Mouse (Mus musculus) testis, adult 2 months (tissue): ENCODE results near the gene Ptpn7.
A peak's percentile ranks its signal among the peaks of the same experiment; 100 is the strongest.

Experiments used
- CTCF ChIP-seq: fragments of 200-500 bp; IDR thresholded peaks from 2 replicates; pipeline ENCODE4 v1.5.1; 2012; ENCODE audit warnings: low read depth, mild to moderate bottlenecking, inconsistent platforms, low read length, moderate library complexity; ENCODE audit not compliant: control insufficient read depth, insufficient read depth, insufficient replicate concordance
- POLR2A ChIP-seq: fragments of 200-500 bp; IDR thresholded peaks from 2 replicates; pipeline ENCODE4 v1.6.1; 2012; ENCODE audit warnings: low read depth, mild to moderate bottlenecking, inconsistent platforms, low read length, moderate library complexity; ENCODE audit not compliant: control insufficient read depth

GRCm38 (mm10) chr1:135110075-135110474, 22.4 kb upstream of the Ptpn7 start:
- peak; percentile 84; the same call in 1 of the 2 replicates for TF ChIP-seq CTCF
- no peak for TF ChIP-seq POLR2A
